Mouse (Mus musculus) kidney, adult 2 months (tissue): Measurements from ENCODE around the gene Suz12. TPM values are rescaled to one million over a fixed set of nuclear protein-coding genes. Genes with fewer than 3 reads are reported as not detected.

Experiments
- DNase-seq: peaks from one replicate; pipeline ENCODE4 v3.0.0; 2021
- H3K27ac ChIP-seq: fragments of 200-500 bp; 2 replicates; pipeline ENCODE4 v1.5.1; 2012; ENCODE audit warnings: low read depth, low read length, control low read depth, inconsistent platforms; ENCODE audit not compliant: insufficient read depth
- H3K27me3 ChIP-seq: fragments of 200-500 bp; replicated peaks from 2 replicates; pipeline ENCODE4 v1.6.1; 2012; ENCODE audit warnings: mild to moderate bottlenecking, moderate library complexity, low read length, inconsistent platforms; ENCODE audit not compliant: control insufficient read depth, insufficient read depth
- H3K36me3 ChIP-seq: fragments of 200-500 bp; 2 replicates; pipeline ENCODE4 v1.6.1; 2012; ENCODE audit warnings: mild to moderate bottlenecking, moderate library complexity, low read length, inconsistent platforms; ENCODE audit not compliant: control insufficient read depth, insufficient read depth
- H3K4me1 ChIP-seq: fragments of 200-500 bp; 2 replicates; pipeline ENCODE4 v1.6.1; 2011; ENCODE audit warnings: low read length; ENCODE audit not compliant: control insufficient read depth, insufficient read depth
- H3K4me3 ChIP-seq: fragments of 200-500 bp; 2 replicates; pipeline ENCODE4 v1.5.1; 2011; ENCODE audit warnings: mild to moderate bottlenecking, low read depth, low read length, control low read depth; ENCODE audit not compliant: insufficient read depth
- CTCF ChIP-seq: fragments of 200-500 bp; conservative IDR thresholded peaks from 2 replicates; pipeline ENCODE4 v1.5.1; 2011; ENCODE audit warnings: low read depth, mild to moderate bottlenecking, control low read depth, low read length, moderate library complexity, mixed read lengths; ENCODE audit not compliant: insufficient read depth, insufficient read length
- POLR2A ChIP-seq: fragments of 200-500 bp; IDR thresholded peaks from one replicate; pipeline ENCODE4 v1.6.1; 2011; ENCODE audit warnings: low read depth, low read length, control low read depth
- WGBS: fragments of 180-500 bp; shearing (Covaris S2); methylation state at CpG from one replicate; pipeline ENCODE4 v1.1.7; 2018; 5-methylcytosine and 5-hydroxymethylcytosine counted together
- polyA plus RNA-seq: library from polyadenylated mRNA; depleted of rRNA; stranded (reverse); fragments of >200 nt; gene quantifications from 2 replicates; pipeline ENCODE4 v1.2.3, GENCODE M21; 2012

Suz12 gene
- polyA plus RNA-seq, 1 experiment = 5.7 TPM

- H3K27me3 ChIP-seq = no peaks in the 10 kb centered on the region
- H3K36me3 ChIP-seq = peaks cover 6% of the 10 kb centered on the region
- no peak for DNase-seq
- H3K4me3 ChIP-seq = no peak overlapping the region
- no peaks in the 10 kb centered on the region for H3K4me1 ChIP-seq
- WGBS = 72% methylated on average over 1 of the region's 1 CpGs
- TF ChIP-seq POLR2A = no peak
- no peak for TF ChIP-seq CTCF
- no peak overlapping the region for H3K27ac ChIP-seq
Observed at GRCm38 (mm10) chr11:80019792-80020191, 26.9 kb downstream of the Suz12 start.

- Histone ChIP-seq H3K27me3 (no peaks in the 10 kb centered on the region), H3K27ac (no peak overlapping the region), H3K4me1 (no peaks in the 10 kb centered on the region), H3K36me3 (peaks cover 9% of the 10 kb centered on the region), H3K4me3 (no peak overlapping the region)
- no peak for TF ChIP-seq CTCF
- no peak for TF ChIP-seq POLR2A
- DNase-seq = no peak
- WGBS = 91% methylated on average over 4 of the region's 4 CpGs
Observed at GRCm38 (mm10) chr11:80021306-80021705, 28.4 kb downstream of the Suz12 start.

GRCm38 (mm10) chr11:80037495-80037894 is 44.6 kb downstream of the Suz12 start:
- Histone ChIP-seq H3K27me3 (no peaks in the 10 kb centered on the region), H3K4me3 (no peak overlapping the region), H3K4me1 (no peaks in the 10 kb centered on the region), H3K36me3 (no peaks in the 10 kb centered on the region; the same call in 1 of the 2 replicates), H3K27ac (no peak overlapping the region)
- no peak for TF ChIP-seq POLR2A
- no peak for TF ChIP-seq CTCF
- DNase-seq = no peak
- WGBS = 82% methylated on average over 8 of the region's 8 CpGs

DNA sequence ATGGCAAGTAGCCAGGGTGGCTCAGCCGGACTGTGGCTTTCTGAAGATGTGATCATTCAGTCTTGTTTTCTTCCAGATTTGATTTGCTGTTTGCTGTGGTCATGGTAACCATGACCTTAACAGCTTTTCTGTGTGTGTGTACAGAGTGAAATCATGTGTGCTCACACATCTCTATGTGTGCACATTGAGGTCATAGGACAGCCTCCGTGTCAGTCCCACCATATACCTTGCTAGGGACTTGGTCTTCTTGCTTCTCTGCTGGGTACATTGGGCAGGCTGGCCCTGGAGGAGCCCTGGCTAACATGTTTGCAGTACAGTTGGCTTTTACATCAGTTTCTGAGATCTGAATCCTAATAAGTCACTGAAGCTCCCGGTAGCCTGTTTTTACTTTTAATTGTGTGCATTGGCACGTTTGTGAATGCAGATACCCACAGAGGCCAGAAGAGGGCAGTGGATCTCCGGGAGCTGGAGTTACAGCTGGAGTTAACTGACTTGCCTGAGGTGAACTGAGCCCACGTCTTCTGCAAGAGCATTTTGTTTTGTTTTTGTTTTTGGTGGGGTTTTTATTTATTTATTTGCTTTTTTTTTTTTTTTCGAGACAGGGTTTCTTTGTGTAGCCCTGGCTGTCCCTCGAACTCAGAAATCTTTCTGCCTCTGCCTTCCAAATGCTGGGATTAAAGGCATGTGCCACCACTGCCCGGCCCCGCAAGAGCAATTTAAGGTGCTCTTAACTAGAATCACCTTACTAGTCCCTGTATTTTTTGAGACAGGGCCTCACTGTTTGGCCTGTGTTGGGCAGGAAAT is 49.9 kb downstream of the Suz12 start:
- no peak overlapping the region for H3K4me3 ChIP-seq
- H3K36me3 ChIP-seq = no peaks in the 10 kb centered on the region
- no peaks in the 10 kb centered on the region for H3K27me3 ChIP-seq
- 48% methylated on average over 10 of the region's 10 CpGs for whole genome bisulfite sequencing
- no peaks in the 10 kb centered on the region for H3K4me1 ChIP-seq
- peak; percentile 68 for DNase-seq
- no peak overlapping the region for H3K27ac ChIP-seq
- peak; percentile 87 for TF ChIP-seq CTCF
- no peak for TF ChIP-seq POLR2A

- Histone ChIP-seq H3K27me3 (no peaks in the 10 kb centered on the region), H3K36me3 (no peaks in the 10 kb centered on the region), H3K4me1 (no peaks in the 10 kb centered on the region), H3K27ac (no peak overlapping the region), H3K4me3 (no peak overlapping the region)
- WGBS = 84% methylated on average over 8 of the region's 8 CpGs
- no peak for DNase-seq
- TF ChIP-seq POLR2A (no peak), CTCF (no peak)
Observed at GRCm38 (mm10) chr11:80043419-80043817, 50.5 kb downstream of the Suz12 start.

DNA sequence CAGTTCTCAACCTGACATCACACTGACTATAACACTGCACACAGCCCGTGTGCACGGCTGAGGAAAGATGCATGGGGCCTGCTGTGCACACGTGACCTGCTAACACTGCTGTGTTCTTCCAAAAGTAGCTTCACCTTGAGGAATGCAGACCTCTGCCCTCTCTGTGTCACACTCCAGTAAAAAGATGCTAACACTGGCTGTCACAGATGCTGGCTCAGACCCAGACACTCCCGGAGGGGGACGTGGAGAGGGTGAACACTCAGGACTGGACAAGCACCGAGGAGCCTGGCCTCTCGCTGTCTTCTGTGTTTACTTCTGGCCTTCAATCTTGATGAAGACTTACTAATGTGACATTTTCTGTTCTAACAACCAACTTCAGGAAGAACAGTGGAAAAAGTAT is 54.0 kb downstream of the Suz12 start:
- WGBS = 44% methylated on average over 7 of the region's 7 CpGs
- DNase-seq = peak; percentile 52
- TF ChIP-seq POLR2A (no peak), CTCF (no peak)

GRCm38 (mm10) chr11:80050088-80050487 is 57.2 kb downstream of the Suz12 start:
- H3K27me3 ChIP-seq = no peaks in the 10 kb centered on the region
- no peak overlapping the region for H3K27ac ChIP-seq
- H3K4me1 ChIP-seq = no peaks in the 10 kb centered on the region
- H3K36me3 ChIP-seq = no peaks in the 10 kb centered on the region; the same call in none of the 2 replicates
- H3K4me3 ChIP-seq = no peak overlapping the region
- WGBS = 65% methylated on average over 2 of the region's 2 CpGs
- no peak for DNase-seq
- no peak for TF ChIP-seq POLR2A
- TF ChIP-seq CTCF = no peak

More for the DNA sequence above, 54.0 kb downstream of the Suz12 start:
- no peaks in the 10 kb centered on the region for H3K27me3 ChIP-seq
- no peaks in the 10 kb centered on the region for H3K4me1 ChIP-seq
- no peak overlapping the region for H3K4me3 ChIP-seq
- no peak overlapping the region for H3K27ac ChIP-seq
- no peaks in the 10 kb centered on the region; the same call in 1 of the 2 replicates for H3K36me3 ChIP-seq
